Mouse (Mus musculus): ENCODE measurements around the gene Angpt4.

DNA sequence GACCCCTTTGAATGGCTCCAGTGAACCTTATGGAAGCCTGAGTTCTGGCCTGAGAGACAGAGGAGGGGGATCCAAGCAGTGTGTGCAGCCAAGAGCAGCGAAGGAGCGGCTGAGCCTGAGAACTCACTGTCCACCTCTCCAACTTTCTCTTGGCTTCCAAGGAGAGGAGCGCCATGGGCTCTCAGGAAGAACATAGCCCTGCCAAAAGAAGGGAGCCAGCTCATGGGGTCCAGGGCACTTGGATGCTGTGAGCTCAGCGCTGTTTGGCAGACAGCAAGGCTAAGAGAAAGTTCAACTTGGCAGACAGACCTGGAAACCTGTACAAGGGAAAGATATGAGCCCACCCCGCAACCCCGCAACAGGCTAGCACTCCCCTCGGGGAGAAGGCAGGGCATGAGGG, 13.3 kb downstream of the Angpt4 start:
- no peak for TF ChIP-seq CTCF (IDR thresholded peaks at IDR 0.05; ENCODE audit: low read depth)
- no peak for TF ChIP-seq EP300 (IDR thresholded peaks at IDR 0.05; ENCODE audit: low read depth)

All from heart, postnatal 0 days (tissue).